Mouse (Mus musculus): Measurements from ENCODE around the gene Mgarp. TPM values are rescaled to one million over a fixed set of nuclear protein-coding genes. Genes with fewer than 3 reads are reported as not detected.
A peak's percentile ranks its signal among the peaks of the same experiment; 100 is the strongest.
"Not testable (repeated sequence)": the region's sequence is repeated elsewhere in the genome, so short reads cannot be mapped to it uniquely, and the experiment has no call there.

Gene Mgarp
- polyA plus RNA-seq, 1 experiment from 2014 or later = 14.5 TPM

GRCm38 (mm10) chr3:51354034-51354427, 42.5 kb downstream of the Mgarp start:
- no peak overlapping the region for H3K4me2 ChIP-seq
- peaks cover 12% of the 10 kb centered on the region for H3K4me1 ChIP-seq (replicated peaks)
- H3K36me3 ChIP-seq = no peaks in the 10 kb centered on the region
- 73% methylated on average over 3 of the region's 3 CpGs for WGBS
- H3K9ac ChIP-seq = no peak overlapping the region
- H3K9me3 ChIP-seq (replicated peaks) = no peaks in the 10 kb centered on the region
- H3K27me3 ChIP-seq (replicated peaks) = no peaks in the 10 kb centered on the region
- H3K27ac ChIP-seq (ENCODE audit: poor library complexity, severe bottlenecking) = no peak overlapping the region
- ATAC-seq (ENCODE audit: insufficient number of reproducible peaks, low FRiP score) = no peak
- no peak overlapping the region for H3K4me3 ChIP-seq

GRCm38 (mm10) chr3:51353325-51354033, 43.1 kb downstream of the Mgarp start:
- Histone ChIP-seq H3K27me3 (replicated peaks) (no peaks in the 10 kb centered on the region), H3K4me3 (no peak overlapping the region), H3K9me3 (replicated peaks) (no peaks in the 10 kb centered on the region), H3K9ac (no peak overlapping the region), H3K27ac (ENCODE audit: poor library complexity, severe bottlenecking) (no peak overlapping the region), H3K36me3 (no peaks in the 10 kb centered on the region), H3K4me2 (no peak overlapping the region), H3K4me1 (replicated peaks) (peaks cover 18% of the 10 kb centered on the region)
- ATAC-seq (ENCODE audit: insufficient number of reproducible peaks, low FRiP score) = no peak
- 73% methylated on average over 4 of the region's 4 CpGs for WGBS

GRCm38 (mm10) chr3:51350806-51351205, 45.7 kb downstream of the Mgarp start:
- WGBS = 25% methylated on average over 3 of the region's 3 CpGs
- ATAC-seq (ENCODE audit: insufficient number of reproducible peaks, low FRiP score) = no peak
- peaks cover 14% of the 10 kb centered on the region for H3K4me1 ChIP-seq (replicated peaks)
- no peaks in the 10 kb centered on the region for H3K27me3 ChIP-seq (replicated peaks)
- no peaks in the 10 kb centered on the region for H3K36me3 ChIP-seq
- no peaks in the 10 kb centered on the region for H3K9me3 ChIP-seq (replicated peaks)
- no peak overlapping the region for H3K4me2 ChIP-seq
- no peak overlapping the region for H3K4me3 ChIP-seq
- H3K27ac ChIP-seq (ENCODE audit: poor library complexity, severe bottlenecking) = no peak overlapping the region
- no peak overlapping the region for H3K9ac ChIP-seq

- Histone ChIP-seq H3K4me2 (peak overlapping the region; percentile 39; the same call in 1 of the 2 replicates), H3K4me3 (no peak overlapping the region), H3K4me1 (replicated peaks) (peaks cover 14% of the 10 kb centered on the region), H3K9ac (peak overlapping the region; percentile 57; the same call in 1 of the 2 replicates), H3K27me3 (replicated peaks) (no peaks in the 10 kb centered on the region), H3K36me3 (no peaks in the 10 kb centered on the region), H3K27ac (ENCODE audit: poor library complexity, severe bottlenecking) (peak overlapping the region; percentile 78), H3K9me3 (replicated peaks) (no peaks in the 10 kb centered on the region)
- WGBS = 5% methylated on average over 3 of the region's 3 CpGs
- ATAC-seq (ENCODE audit: insufficient number of reproducible peaks, low FRiP score) = peak; percentile 83
Measured at GRCm38 (mm10) chr3:51348646-51349238, 47.8 kb downstream of the Mgarp start.

GRCm38 (mm10) chr3:51345017-51345416, 51.5 kb downstream of the Mgarp start:
- not testable (repeated sequence) for H3K27ac ChIP-seq (ENCODE audit: poor library complexity, severe bottlenecking); ATAC-seq (ENCODE audit: insufficient number of reproducible peaks, low FRiP score); H3K4me3 ChIP-seq; H3K9me3 ChIP-seq (replicated peaks); H3K4me2 ChIP-seq; H3K36me3 ChIP-seq; H3K9ac ChIP-seq; H3K27me3 ChIP-seq (replicated peaks)
- H3K4me1 ChIP-seq (replicated peaks) = peaks cover 14% of the 10 kb centered on the region
- WGBS = 88% methylated on average over 2 of the region's 2 CpGs

- not testable (repeated sequence) for H3K36me3 ChIP-seq; H3K9me3 ChIP-seq (replicated peaks); H3K27me3 ChIP-seq (replicated peaks); H3K27ac ChIP-seq (ENCODE audit: poor library complexity, severe bottlenecking); H3K9ac ChIP-seq; H3K4me2 ChIP-seq; H3K4me3 ChIP-seq; ATAC-seq (ENCODE audit: insufficient number of reproducible peaks, low FRiP score)
- peaks cover 13% of the 10 kb centered on the region for H3K4me1 ChIP-seq (replicated peaks)
- WGBS = 85% methylated on average over 6 of the region's 6 CpGs
Measured at GRCm38 (mm10) chr3:51344182-51344581, 52.4 kb downstream of the Mgarp start.

- no peak overlapping the region for H3K4me2 ChIP-seq
- no peak overlapping the region for H3K9ac ChIP-seq
- H3K27me3 ChIP-seq (replicated peaks) = no peaks in the 10 kb centered on the region
- 86% methylated on average over 4 of the region's 4 CpGs for WGBS
- ATAC-seq (ENCODE audit: insufficient number of reproducible peaks, low FRiP score) = no peak
- H3K4me3 ChIP-seq = no peak overlapping the region
- H3K27ac ChIP-seq (ENCODE audit: poor library complexity, severe bottlenecking) = no peak overlapping the region
- no peaks in the 10 kb centered on the region for H3K36me3 ChIP-seq
- peaks cover 7% of the 10 kb centered on the region for H3K4me1 ChIP-seq (replicated peaks)
- no peaks in the 10 kb centered on the region; the same call in 1 of the 2 replicates for H3K9me3 ChIP-seq (replicated peaks)
Measured at GRCm38 (mm10) chr3:51343260-51343659, 53.3 kb downstream of the Mgarp start.

GRCm38 (mm10) chr3:51342152-51342551, 54.4 kb downstream of the Mgarp start:
- WGBS = 12% methylated on average over 9 of the region's 9 CpGs
- no peak for ATAC-seq (ENCODE audit: insufficient number of reproducible peaks, low FRiP score)

GRCm38 (mm10) chr3:51341268-51342081, 55.1 kb downstream of the Mgarp start:
- under 1% methylated on average over 83 of the region's 86 CpGs for WGBS
- Histone ChIP-seq H3K4me2 (peak overlapping the region; percentile 82), H3K36me3 (no peaks in the 10 kb centered on the region), H3K27ac (ENCODE audit: poor library complexity, severe bottlenecking) (peak overlapping the region; percentile 99), H3K27me3 (replicated peaks) (no peaks in the 10 kb centered on the region), H3K4me1 (replicated peaks) (peaks cover 5% of the 10 kb centered on the region), H3K9me3 (replicated peaks) (no peaks in the 10 kb centered on the region; the same call in 1 of the 2 replicates), H3K4me3 (peak overlapping the region; percentile 91), H3K9ac (peak overlapping the region; percentile 94)
- peak; percentile 88 for ATAC-seq (ENCODE audit: insufficient number of reproducible peaks, low FRiP score)

More at GRCm38 (mm10) chr3:51342152-51342551, 54.4 kb downstream of the Mgarp start:
- peak overlapping the region; percentile 94 for H3K9ac ChIP-seq
- peak overlapping the region; percentile 99 for H3K27ac ChIP-seq (ENCODE audit: poor library complexity, severe bottlenecking)
- H3K4me3 ChIP-seq = peak overlapping the region; percentile 91
- H3K27me3 ChIP-seq (replicated peaks) = no peaks in the 10 kb centered on the region
- H3K4me1 ChIP-seq (replicated peaks) = peaks cover 5% of the 10 kb centered on the region
- peak overlapping the region; percentile 82 for H3K4me2 ChIP-seq
- no peaks in the 10 kb centered on the region; the same call in 1 of the 2 replicates for H3K9me3 ChIP-seq (replicated peaks)
- H3K36me3 ChIP-seq = no peaks in the 10 kb centered on the region

- Histone ChIP-seq H3K27me3 (replicated peaks) (no peaks in the 10 kb centered on the region), H3K4me2 (peak within 1 kb of the TSS; percentile 82), H3K4me1 (replicated peaks) (peaks cover 6% of the 10 kb centered on the region), H3K36me3 (no peaks in the 10 kb centered on the region), H3K9me3 (replicated peaks) (no peaks in the 10 kb centered on the region; the same call in 1 of the 2 replicates), H3K9ac (peak within 1 kb of the TSS; percentile 94), H3K27ac (ENCODE audit: poor library complexity, severe bottlenecking) (peak within 1 kb of the TSS; percentile 99), H3K4me3 (peak within 1 kb of the TSS; percentile 91)
- ATAC-seq (ENCODE audit: insufficient number of reproducible peaks, low FRiP score) = peak; percentile 89
- WGBS = under 1% methylated on average over 81 of the region's 87 CpGs
Measured at GRCm38 (mm10) chr3:51340552-51341267, 55.8 kb downstream of the Mgarp start, which contains the start of gene Elf2. Elf2 (minus strand) TSS chr3:51340663.
